Mouse (Mus musculus) embryonic facial prominence, embryonic 13.5 days (tissue): ENCODE data around the gene Grhl3. TPM values are rescaled to one million over a fixed set of nuclear protein-coding genes. Genes with fewer than 3 reads are reported as not detected.

Experiments used
- ATAC-seq: fragments of 200-750 bp; cut with Nextera tagmentation; 2 replicates; pipeline ENCODE4 v1.8.0; 2017; ENCODE audit warnings: low read depth; ENCODE audit not compliant: insufficient number of reproducible peaks, insufficient read depth, low FRiP score, low TSS enrichment
- H3K27ac ChIP-seq: fragments of 300-500 bp; sonication (generic); 2 replicates; pipeline ENCODE4 v1.5.1; 2015; ENCODE audit warnings: moderate library complexity, mild to moderate bottlenecking, inconsistent platforms
- H3K27me3 ChIP-seq: fragments of 300-500 bp; sonication (generic); 2 replicates; pipeline ENCODE4 v1.6.1; 2015; ENCODE audit warnings: mild to moderate bottlenecking, inconsistent platforms
- H3K36me3 ChIP-seq: fragments of 300-500 bp; sonication (generic); 2 replicates; pipeline ENCODE4 v1.6.1; 2015; ENCODE audit warnings: mild to moderate bottlenecking, inconsistent platforms
- H3K4me1 ChIP-seq: fragments of 300-500 bp; sonication (generic); 2 replicates; pipeline ENCODE4 v1.6.1; 2015; ENCODE audit warnings: inconsistent platforms
- H3K4me2 ChIP-seq: fragments of 300-500 bp; sonication (generic); 2 replicates; pipeline ENCODE4 v1.6.1; 2015; ENCODE audit warnings: moderate library complexity, mild to moderate bottlenecking, inconsistent platforms
- H3K4me3 ChIP-seq: fragments of 300-500 bp; sonication (generic); 2 replicates; pipeline ENCODE4 v1.5.1; 2015; ENCODE audit warnings: mild to moderate bottlenecking, inconsistent platforms
- H3K9ac ChIP-seq: fragments of 300-500 bp; sonication (generic); 2 replicates; pipeline ENCODE4 v1.6.1; 2015; ENCODE audit warnings: mild to moderate bottlenecking, inconsistent platforms
- H3K9me3 ChIP-seq: fragments of 300-500 bp; sonication (generic); 2 replicates; pipeline ENCODE4 v1.6.1; 2016; ENCODE audit warnings: inconsistent platforms
- WGBS: fragments of 180-500 bp; shearing (Covaris S2); methylation state at CpG from one replicate; pipeline ENCODE4 v1.1.7; 2015; ENCODE audit warnings: mixed read lengths; 5-methylcytosine and 5-hydroxymethylcytosine counted together
- polyA plus RNA-seq: library from polyadenylated mRNA; unstranded; fragments of >200 nt; fragmentation: Nextera tagmentation; extraction: Ambion mirVana; gene quantifications from 2 replicates; pipeline ENCODE4 v1.2.1, GENCODE M21; 2015

Gene Grhl3
- polyA plus RNA-seq, 1 experiment from 2014 or later = 25.3 TPM

DNA sequence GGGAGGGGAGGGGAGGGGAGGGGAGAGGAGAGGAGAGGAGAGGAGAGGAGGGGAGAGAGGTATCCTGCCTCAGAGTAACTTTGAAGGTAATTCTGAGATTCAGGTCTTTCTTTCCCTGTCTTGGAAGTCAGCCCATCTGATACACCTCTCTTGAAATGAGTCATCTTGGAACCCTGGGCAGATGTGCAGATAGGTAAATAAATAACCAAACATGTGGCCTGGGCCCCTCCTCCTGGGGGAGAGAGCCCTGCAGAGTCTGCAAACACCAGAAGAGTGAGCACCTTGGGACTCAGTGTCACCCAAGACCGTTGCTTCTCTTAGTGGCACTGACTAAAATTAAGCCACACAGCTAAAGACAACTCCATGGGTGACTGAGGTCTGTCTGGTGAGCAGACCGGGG lies 25.6 kb upstream of the Grhl3 start:
- Histone ChIP-seq H3K9me3 (no peaks in the 10 kb centered on the region), H3K4me1 (peaks cover 21% of the 10 kb centered on the region), H3K9ac (no peak overlapping the region), H3K4me3 (no peak overlapping the region), H3K27me3 (no peaks in the 10 kb centered on the region), H3K4me2 (no peak overlapping the region), H3K36me3 (no peaks in the 10 kb centered on the region), H3K27ac (no peak overlapping the region)
- ATAC-seq = no peak
- WGBS = 68% methylated on average over 2 of the region's 2 CpGs

DNA sequence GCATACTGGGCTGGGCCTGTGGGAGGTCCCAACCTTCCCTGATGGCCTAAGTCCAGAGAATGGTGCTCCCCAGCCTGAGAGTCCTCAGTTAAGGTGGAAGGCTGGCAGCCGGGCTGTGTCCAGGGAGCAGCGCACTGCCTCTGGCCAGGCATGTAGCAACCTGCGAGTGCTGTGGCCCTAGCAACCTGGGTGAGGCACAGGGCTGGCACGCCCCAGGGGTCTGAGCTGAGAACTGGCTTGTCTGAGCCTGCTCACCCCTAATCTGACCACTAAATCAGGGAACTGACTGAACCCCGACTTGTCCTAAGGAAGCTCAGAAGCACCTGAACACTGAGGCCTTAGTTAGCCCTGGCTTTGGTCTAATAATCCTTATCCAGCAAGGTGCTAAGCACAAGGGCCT lies 24.1 kb upstream of the Grhl3 start:
- 77% methylated on average over 5 of the region's 5 CpGs for WGBS
- ATAC-seq = no peak
- no peak overlapping the region for H3K27ac ChIP-seq

GRCm38 (mm10) chr4:135595943-135596342 lies 22.5 kb upstream of the Grhl3 start:
- no peak overlapping the region for H3K9ac ChIP-seq
- H3K9me3 ChIP-seq = peaks cover 4% of the 10 kb centered on the region; the same call in 1 of the 2 replicates
- H3K27ac ChIP-seq = no peak overlapping the region
- H3K36me3 ChIP-seq = no peaks in the 10 kb centered on the region
- WGBS = 40% methylated on average over 5 of the region's 5 CpGs
- no peak overlapping the region for H3K4me2 ChIP-seq
- H3K4me1 ChIP-seq = peaks cover 24% of the 10 kb centered on the region
- H3K4me3 ChIP-seq = no peak overlapping the region
- H3K27me3 ChIP-seq = no peaks in the 10 kb centered on the region
- no peak for ATAC-seq

More for the DNA sequence above, 24.1 kb upstream of the Grhl3 start:
- H3K4me2 ChIP-seq = no peak overlapping the region
- H3K36me3 ChIP-seq = no peaks in the 10 kb centered on the region
- H3K4me3 ChIP-seq = no peak overlapping the region
- no peak overlapping the region for H3K9ac ChIP-seq
- peaks cover 4% of the 10 kb centered on the region; the same call in 1 of the 2 replicates for H3K9me3 ChIP-seq
- H3K4me1 ChIP-seq = peaks cover 21% of the 10 kb centered on the region
- H3K27me3 ChIP-seq = no peaks in the 10 kb centered on the region

- no peak overlapping the region for H3K4me2 ChIP-seq
- no peak for ATAC-seq
- H3K9ac ChIP-seq = no peak overlapping the region
- no peak overlapping the region for H3K4me3 ChIP-seq
- no peak overlapping the region for H3K27ac ChIP-seq
- H3K4me1 ChIP-seq = peaks cover 32% of the 10 kb centered on the region
- H3K36me3 ChIP-seq = no peaks in the 10 kb centered on the region
- peaks cover 4% of the 10 kb centered on the region; the same call in 1 of the 2 replicates for H3K9me3 ChIP-seq
- no peaks in the 10 kb centered on the region for H3K27me3 ChIP-seq
- WGBS = 59% methylated on average over 8 of the region's 8 CpGs
Observed at GRCm38 (mm10) chr4:135591610-135592304, 18.3 kb upstream of the Grhl3 start.

- no peak overlapping the region for H3K27ac ChIP-seq
- peaks cover 26% of the 10 kb centered on the region for H3K4me1 ChIP-seq
- no peak overlapping the region for H3K9ac ChIP-seq
- H3K4me3 ChIP-seq = no peak overlapping the region
- no peak for ATAC-seq
- no peak overlapping the region for H3K4me2 ChIP-seq
- WGBS = 55% methylated on average over 3 of the region's 3 CpGs
- peaks cover 4% of the 10 kb centered on the region; the same call in 1 of the 2 replicates for H3K9me3 ChIP-seq
- H3K36me3 ChIP-seq = no peaks in the 10 kb centered on the region
- no peaks in the 10 kb centered on the region for H3K27me3 ChIP-seq
Observed at GRCm38 (mm10) chr4:135591086-135591485, 17.7 kb upstream of the Grhl3 start.

DNA sequence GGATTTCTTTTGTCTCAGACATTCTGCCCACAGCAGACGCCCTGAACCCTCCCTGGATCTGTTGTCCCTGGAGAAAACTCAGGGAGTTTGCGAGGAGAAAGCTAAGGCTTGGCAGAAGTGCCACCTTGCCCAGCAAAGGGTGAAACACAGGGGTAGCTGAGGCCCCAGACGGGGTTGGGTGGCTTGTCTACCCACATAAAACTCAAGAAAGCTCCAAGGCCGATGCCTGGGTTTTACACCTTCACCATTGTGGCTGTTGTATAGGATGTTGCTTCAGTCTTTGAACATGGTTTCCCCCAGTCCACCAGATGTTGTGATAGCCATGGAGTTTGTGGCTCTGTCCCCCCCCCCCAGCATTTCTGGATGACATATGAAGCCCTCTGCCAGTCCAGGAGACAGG lies 11.4 kb upstream of the Grhl3 start:
- no peak overlapping the region for H3K4me2 ChIP-seq
- H3K9ac ChIP-seq = no peak overlapping the region
- no peak overlapping the region for H3K4me3 ChIP-seq
- H3K27me3 ChIP-seq = no peaks in the 10 kb centered on the region
- WGBS = 64% methylated on average over 4 of the region's 4 CpGs
- ATAC-seq = no peak
- H3K9me3 ChIP-seq = no peaks in the 10 kb centered on the region
- no peak overlapping the region for H3K27ac ChIP-seq
- H3K4me1 ChIP-seq = peaks cover 28% of the 10 kb centered on the region
- H3K36me3 ChIP-seq = no peaks in the 10 kb centered on the region

DNA sequence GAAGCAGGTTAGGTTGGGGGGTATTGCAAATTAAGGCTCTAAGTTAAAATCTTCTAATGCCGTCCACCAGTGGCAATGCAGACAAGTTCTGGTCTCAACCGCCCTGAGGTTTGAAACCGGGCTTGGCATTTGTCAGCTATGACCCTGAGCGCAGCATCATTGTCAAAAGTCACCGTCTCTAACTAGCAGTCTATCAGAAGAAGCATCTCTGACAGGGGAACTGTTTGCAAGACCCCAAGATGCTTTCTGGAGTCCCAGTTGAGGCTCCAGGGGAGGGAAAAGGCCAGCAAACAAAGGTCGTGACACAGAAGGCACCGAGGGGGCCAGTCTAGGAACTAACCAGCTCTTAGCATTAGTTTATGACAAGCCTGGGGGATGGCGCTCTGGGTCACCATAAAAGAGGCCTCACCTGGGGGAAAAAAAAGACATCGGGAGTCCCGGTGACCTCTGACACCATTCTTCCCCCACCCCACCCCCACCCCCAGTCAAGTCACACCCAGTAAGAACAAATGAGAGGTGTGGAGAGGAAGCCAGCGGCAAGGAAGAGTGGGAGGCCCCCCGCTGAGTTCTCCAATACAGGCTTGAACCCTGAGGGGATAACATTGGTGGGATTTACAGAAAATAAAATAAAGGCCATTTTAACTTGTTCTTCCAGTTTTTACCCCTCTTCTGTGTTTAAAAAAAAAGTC lies 7.9 kb upstream of the Grhl3 start:
- Histone ChIP-seq H3K4me3 (no peak overlapping the region), H3K9me3 (no peaks in the 10 kb centered on the region), H3K36me3 (no peaks in the 10 kb centered on the region), H3K4me1 (peaks cover 13% of the 10 kb centered on the region), H3K9ac (no peak overlapping the region), H3K27me3 (no peaks in the 10 kb centered on the region), H3K4me2 (no peak overlapping the region), H3K27ac (no peak overlapping the region)
- ATAC-seq = no peak
- 22% methylated on average over 12 of the region's 12 CpGs for WGBS

- WGBS = 56% methylated on average over 6 of the region's 6 CpGs
- Histone ChIP-seq H3K27ac (no peak overlapping the region), H3K4me1 (peaks cover 13% of the 10 kb centered on the region), H3K27me3 (peaks cover 14% of the 10 kb centered on the region), H3K9me3 (no peaks in the 10 kb centered on the region), H3K9ac (no peak overlapping the region), H3K4me3 (no peak overlapping the region), H3K36me3 (no peaks in the 10 kb centered on the region), H3K4me2 (no peak overlapping the region)
- ATAC-seq = no peak
Observed at GRCm38 (mm10) chr4:135579695-135580094, 6.3 kb upstream of the Grhl3 start.

DNA sequence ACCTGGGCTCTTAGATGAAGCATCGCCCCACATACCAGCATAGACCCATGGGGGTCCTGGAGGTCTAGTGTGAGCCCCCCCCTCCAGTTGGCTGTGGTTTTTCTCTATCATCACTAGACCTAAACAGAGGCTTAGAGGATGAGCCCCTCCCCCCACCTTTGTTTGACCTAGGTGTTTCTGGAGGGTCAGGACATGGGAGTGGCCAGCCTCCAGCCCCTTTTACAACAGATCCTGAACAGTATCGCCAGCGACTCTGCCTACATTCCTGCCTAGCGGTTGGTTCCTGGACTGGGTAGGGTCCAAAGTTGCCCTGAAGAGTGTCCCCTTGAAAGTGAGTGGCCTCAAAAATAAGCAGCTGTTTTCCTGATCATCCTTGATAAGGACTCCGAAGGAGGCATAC lies 5.1 kb upstream of the Grhl3 start:
- H3K36me3 ChIP-seq = no peaks in the 10 kb centered on the region
- H3K9ac ChIP-seq = no peak overlapping the region
- peaks cover 16% of the 10 kb centered on the region for H3K4me1 ChIP-seq
- no peak overlapping the region for H3K27ac ChIP-seq
- ATAC-seq = no peak
- H3K27me3 ChIP-seq = peaks cover 26% of the 10 kb centered on the region
- 90% methylated on average over 5 of the region's 5 CpGs for WGBS
- H3K4me3 ChIP-seq = no peak overlapping the region
- no peak overlapping the region for H3K4me2 ChIP-seq
- H3K9me3 ChIP-seq = no peaks in the 10 kb centered on the region

- Histone ChIP-seq H3K27ac (no peak overlapping the region), H3K9me3 (no peaks in the 10 kb centered on the region), H3K36me3 (no peaks in the 10 kb centered on the region), H3K4me1 (peaks cover 34% of the 10 kb centered on the region), H3K4me2 (no peak overlapping the region), H3K9ac (no peak overlapping the region), H3K4me3 (no peak overlapping the region), H3K27me3 (peaks cover 56% of the 10 kb centered on the region)
- WGBS = 59% methylated on average over 15 of the region's 15 CpGs
- ATAC-seq = no peak
Observed at GRCm38 (mm10) chr4:135575365-135576140, 2.1 kb upstream of the Grhl3 start.

DNA sequence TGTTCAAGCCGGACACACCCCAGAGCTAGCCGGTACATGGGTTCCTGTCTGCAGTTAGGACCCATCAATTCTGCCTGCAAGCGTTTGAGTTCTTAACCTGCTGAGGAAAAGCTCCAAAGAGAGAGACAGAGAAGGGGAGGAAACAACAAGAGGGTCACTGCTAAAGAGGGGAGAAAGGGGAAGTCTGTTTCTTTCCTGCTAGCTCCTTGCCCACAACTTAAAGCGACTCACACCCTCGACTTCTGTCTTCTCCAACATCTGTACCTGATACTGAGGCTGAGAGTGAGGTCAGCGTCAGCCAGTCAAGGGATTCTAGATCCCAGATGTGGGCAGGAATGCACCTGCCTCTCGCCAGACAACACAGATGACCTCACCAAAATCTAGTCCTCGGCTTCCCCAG lies 1.2 kb downstream of the Grhl3 start:
- ATAC-seq = no peak
- H3K4me2 ChIP-seq = peak overlapping the region; percentile 62
- H3K9me3 ChIP-seq = no peaks in the 10 kb centered on the region
- peaks cover 67% of the 10 kb centered on the region for H3K4me1 ChIP-seq
- H3K9ac ChIP-seq = no peak overlapping the region
- peaks cover 84% of the 10 kb centered on the region for H3K27me3 ChIP-seq
- WGBS = 12% methylated on average over 8 of the region's 8 CpGs
- no peaks in the 10 kb centered on the region for H3K36me3 ChIP-seq
- peak overlapping the region; percentile 48; the same call in 1 of the 2 replicates for H3K27ac ChIP-seq
- H3K4me3 ChIP-seq = peak overlapping the region; percentile 37
